Mouse (Mus musculus) forebrain, embryonic 16.5 days (tissue): ENCODE results near the gene Cel. TPM values are rescaled to one million over a fixed set of nuclear protein-coding genes. Genes with fewer than 3 reads are reported as not detected.

ENCODE experiments used
- microRNA-seq: library from miRNA; unstranded; fragments of <30 nt; microRNA quantifications from one replicate; pipeline ENCODE4, GENCODE M21; 2017
- polyA plus RNA-seq: library from polyadenylated mRNA; unstranded; fragments of >200 nt; fragmentation: Nextera tagmentation; extraction: Ambion mirVana; gene quantifications from 2 replicates; pipeline ENCODE4 v1.2.1, GENCODE M21; 2015

Gene Cel
- polyA plus RNA-seq, 1 experiment from 2014 or later: not detected

Small RNA genes lying within 50 kb of the gene (microRNA-seq; reads per million reads assigned to microRNA genes)
- gene Gm22824: not detected

Other genes starting within 250 kb of the Cel start
- 8.9 and 11.5 TPM in 2 replicates for gene Ppp1r26, start 116.6 kb downstream of the Cel start, polyA plus RNA-seq
- 1.0 and 1.2 TPM in 2 replicates for gene 1700007K13Rik, start 97.1 kb downstream of the Cel start, polyA plus RNA-seq
- 50.9 and 60.0 TPM in 2 replicates for gene Mrps2, start 95.3 kb downstream of the Cel start, polyA plus RNA-seq
- 0.51 and 1.2 TPM in 2 replicates for gene Gbgt1, start 66.5 kb downstream of the Cel start, polyA plus RNA-seq
- 1.8 and 2.4 TPM in 2 replicates for gene Gm10134, start 57.3 kb downstream of the Cel start, polyA plus RNA-seq
- 83.5 and 83.7 TPM in 2 replicates for gene Ralgds, start 50.3 kb downstream of the Cel start, polyA plus RNA-seq
- gene Gtf3c5, start 20.3 kb upstream of the Cel start, polyA plus RNA-seq: 40.5 and 43.3 TPM in 2 replicates
- not detected in 2 replicates for gene Gfi1b, start 58.6 kb upstream of the Cel start, polyA plus RNA-seq
- gene Tsc1, start 77.8 kb upstream of the Cel start, polyA plus RNA-seq: 32.7 and 42.7 TPM in 2 replicates
- gene Spaca9, start 136.3 kb upstream of the Cel start, polyA plus RNA-seq: 1.4 and 2.1 TPM in 2 replicates
- 1.0 and 1.5 TPM in 2 replicates for gene Ak8, start 136.8 kb upstream of the Cel start, polyA plus RNA-seq